Mouse (Mus musculus): Measurements from ENCODE around the gene Wscd1. TPM values are rescaled to one million over a fixed set of nuclear protein-coding genes. Genes with fewer than 3 reads are reported as not detected.
A peak's percentile ranks its signal among the peaks of the same experiment; 100 is the strongest.

Gene Wscd1
- 100 to 1,000 TPM; 111 to 114 TPM for total RNA-seq (2021)
- long read RNA-seq, experiment 1, transcript Wscd1-203 (9 exons, 2,866 nt), result major isoform, 68 of 102 reads
- long read RNA-seq, experiment 1, partial matches to known transcripts, result 18 of 102 reads
- long read RNA-seq, experiment 1, other reads (novel, unspliced or antisense), result 10 of 102 reads
- long read RNA-seq, experiment 2, transcript Wscd1-202 (9 exons, 2,956 nt), result minor isoform, 8 of 153 reads
- long read RNA-seq, experiment 2, transcript Wscd1-203 (9 exons, 2,866 nt), result major isoform, 109 of 153 reads
- long read RNA-seq, experiment 2, partial matches to known transcripts, result 16 of 153 reads
- long read RNA-seq, experiment 2, other reads (novel, unspliced or antisense), result 17 of 153 reads

- H3K27ac ChIP-seq, result peak within 1 kb of the TSS; percentile 99
- peak; percentile 86 for TF ChIP-seq CTCF (conservative IDR thresholded peaks at IDR 0.05)
- H3K4me3 ChIP-seq, result peak within 1 kb of the TSS; percentile 80
- no peak for DNase-seq (ENCODE audit: low spot score in 2 of 2)
Measured at GRCm38 (mm10) chr11:71749671-71750070, at the start of gene Wscd1. TSS of gene Wscd1 (plus strand) at chr11:71749920.

GRCm38 (mm10) chr11:71728066-71728465 is 21.7 kb upstream of the Wscd1 start:
- H3K4me3 ChIP-seq, result no peak overlapping the region
- no peak overlapping the region for H3K27ac ChIP-seq
- DNase-seq (ENCODE audit: low spot score in 2 of 2), result no peak
- TF ChIP-seq CTCF (conservative IDR thresholded peaks at IDR 0.05), result no peak

GRCm38 (mm10) chr11:71729287-71729686 is 20.4 kb upstream of the Wscd1 start:
- DNase-seq (ENCODE audit: low spot score in 2 of 2), result no peak
- TF ChIP-seq CTCF (conservative IDR thresholded peaks at IDR 0.05), result no peak
- Histone ChIP-seq H3K27ac (no peak overlapping the region), H3K4me3 (no peak overlapping the region)

- no peak for TF ChIP-seq CTCF (conservative IDR thresholded peaks at IDR 0.05)
- DNase-seq (ENCODE audit: low spot score in 2 of 2), result no peak
- no peak overlapping the region for H3K4me3 ChIP-seq
Measured at GRCm38 (mm10) chr11:71733771-71734170, 15.9 kb upstream of the Wscd1 start.

GRCm38 (mm10) chr11:71737106-71737505 is 12.6 kb upstream of the Wscd1 start:
- DNase-seq (ENCODE audit: low spot score in 2 of 2), result no peak
- TF ChIP-seq CTCF (conservative IDR thresholded peaks at IDR 0.05), result peak; percentile 72
- Histone ChIP-seq H3K27ac (peak overlapping the region; percentile 62; the same call in 1 of the 2 replicates), H3K4me3 (no peak overlapping the region)

More at GRCm38 (mm10) chr11:71733771-71734170, 15.9 kb upstream of the Wscd1 start:
- H3K27ac ChIP-seq, result no peak overlapping the region

- no peak for DNase-seq (ENCODE audit: low spot score in 2 of 2)
- Histone ChIP-seq H3K27ac (peak overlapping the region; percentile 62), H3K4me3 (no peak overlapping the region)
- no peak for TF ChIP-seq CTCF (conservative IDR thresholded peaks at IDR 0.05)
Measured at GRCm38 (mm10) chr11:71738501-71739045, 11.1 kb upstream of the Wscd1 start.

GRCm38 (mm10) chr11:71745875-71746274 is 3.8 kb upstream of the Wscd1 start:
- DNase-seq (ENCODE audit: low spot score in 2 of 2), result peak; percentile 52 to 68
- H3K27ac ChIP-seq, result peak overlapping the region; percentile 67; the same call in 1 of the 2 replicates
- no peak overlapping the region for H3K4me3 ChIP-seq
- TF ChIP-seq CTCF (conservative IDR thresholded peaks at IDR 0.05), result peak; percentile 22

GRCm38 (mm10) chr11:71747719-71748118 is 2.0 kb upstream of the Wscd1 start:
- no peak overlapping the region for H3K4me3 ChIP-seq
- TF ChIP-seq CTCF (conservative IDR thresholded peaks at IDR 0.05), result no peak
- H3K27ac ChIP-seq, result no peak overlapping the region
- no peak for DNase-seq (ENCODE audit: low spot score in 2 of 2)

GRCm38 (mm10) chr11:71750534-71751173 is 934 bp downstream of the Wscd1 start:
- no peak for TF ChIP-seq CTCF (conservative IDR thresholded peaks at IDR 0.05)
- DNase-seq (ENCODE audit: low spot score in 2 of 2), result peak; percentile 74 to 77
- peak overlapping the region; percentile 80 for H3K4me3 ChIP-seq
- peak overlapping the region; percentile 99 for H3K27ac ChIP-seq

- TF ChIP-seq CTCF (conservative IDR thresholded peaks at IDR 0.05), result no peak
- DNase-seq (ENCODE audit: low spot score in 2 of 2), result no peak
- H3K27ac ChIP-seq, result peak overlapping the region; percentile 99
- peak overlapping the region; percentile 80 for H3K4me3 ChIP-seq
Measured at GRCm38 (mm10) chr11:71751174-71751611, 1.5 kb downstream of the Wscd1 start.

GRCm38 (mm10) chr11:71751689-71752088 is 2.0 kb downstream of the Wscd1 start:
- peak overlapping the region; percentile 99 for H3K27ac ChIP-seq
- peak overlapping the region; percentile 80 for H3K4me3 ChIP-seq
- no peak for TF ChIP-seq CTCF (conservative IDR thresholded peaks at IDR 0.05)
- no peak for DNase-seq (ENCODE audit: low spot score in 2 of 2)

GRCm38 (mm10) chr11:71752626-71753025 is 2.9 kb downstream of the Wscd1 start:
- H3K27ac ChIP-seq, result peak overlapping the region; percentile 99
- peak in 1 of 2 experiments; percentile 42 for DNase-seq (ENCODE audit: low spot score in 2 of 2)
- peak; percentile 54 for TF ChIP-seq CTCF (conservative IDR thresholded peaks at IDR 0.05)

GRCm38 (mm10) chr11:71755115-71755514 is 5.4 kb downstream of the Wscd1 start:
- peak overlapping the region; percentile 99 for H3K27ac ChIP-seq
- DNase-seq (ENCODE audit: low spot score in 2 of 2), result no peak
- peak overlapping the region; percentile 10; the same call in 1 of the 2 replicates for H3K4me3 ChIP-seq
- no peak for TF ChIP-seq CTCF (conservative IDR thresholded peaks at IDR 0.05)

More at GRCm38 (mm10) chr11:71752626-71753025, 2.9 kb downstream of the Wscd1 start:
- H3K4me3 ChIP-seq, result peak overlapping the region; percentile 80

All from layer of hippocampus, adult 2 months (tissue).